Mouse (Mus musculus): ENCODE measurements at regions not wholly inside any gene's neighbourhood (a gene's known extent, or its start where the extent isn't known, plus 50 kb on each side); places are given as distances from the start of the nearest gene placed in this dataset.

GRCm38 (mm10) chr2:110540140-110540539, 57.0 kb upstream of the Slc5a12 start:
- H3K27me3 ChIP-seq: no peaks in the 10 kb centered on the region
- H3K27ac ChIP-seq (replicated peaks): no peak overlapping the region
- no peak overlapping the region for H3K4me2 ChIP-seq
- H3K4me3 ChIP-seq: no peak overlapping the region
- H3K9ac ChIP-seq: no peak overlapping the region
- H3K9me3 ChIP-seq: no peaks in the 10 kb centered on the region
- 84% methylated on average over 2 of the region's 2 CpGs for WGBS
- no peaks in the 10 kb centered on the region for H3K4me1 ChIP-seq (replicated peaks)
- no peak for ATAC-seq (ENCODE audit: low read depth)
- no peaks in the 10 kb centered on the region for H3K36me3 ChIP-seq

GRCm38 (mm10) chr2:110540570-110541357, 56.3 kb upstream of the Slc5a12 start:
- no peaks in the 10 kb centered on the region for H3K36me3 ChIP-seq
- H3K9me3 ChIP-seq: no peaks in the 10 kb centered on the region
- H3K9ac ChIP-seq: no peak overlapping the region
- 77% methylated on average over 6 of the region's 6 CpGs for WGBS
- no peaks in the 10 kb centered on the region for H3K4me1 ChIP-seq (replicated peaks)
- H3K27me3 ChIP-seq: no peaks in the 10 kb centered on the region
- no peak for ATAC-seq (ENCODE audit: low read depth)
- no peak overlapping the region for H3K4me2 ChIP-seq
- no peak overlapping the region for H3K4me3 ChIP-seq
- no peak overlapping the region for H3K27ac ChIP-seq (replicated peaks)

GRCm38 (mm10) chr2:110541358-110541737, 55.8 kb upstream of the Slc5a12 start:
- no peaks in the 10 kb centered on the region for H3K27me3 ChIP-seq
- H3K27ac ChIP-seq (replicated peaks): no peak overlapping the region
- H3K4me3 ChIP-seq: no peak overlapping the region
- no peaks in the 10 kb centered on the region for H3K9me3 ChIP-seq
- ATAC-seq (ENCODE audit: low read depth): no peak
- WGBS: 85% methylated on average over 5 of the region's 5 CpGs
- H3K4me2 ChIP-seq: no peak overlapping the region
- H3K4me1 ChIP-seq (replicated peaks): no peaks in the 10 kb centered on the region
- H3K9ac ChIP-seq: no peak overlapping the region
- no peaks in the 10 kb centered on the region for H3K36me3 ChIP-seq

Data from neural tube, embryonic 13.5 days (tissue).